Mouse (Mus musculus) heart, postnatal 0 days (tissue): ENCODE measurements at regions not wholly inside any gene's neighbourhood (a gene's known extent, or its start where the extent isn't known, plus 50 kb on each side); places are given as distances from the start of the nearest gene placed in this dataset.

Experiments used
- ATAC-seq: fragments of 200-750 bp; cut with Nextera tagmentation; 2 replicates; pipeline ENCODE4 v1.8.0; 2017; ENCODE audit warnings: low read depth, moderate number of reproducible peaks, moderate library complexity; ENCODE audit not compliant: insufficient read depth
- DNase-seq: peaks from one replicate; pipeline ENCODE4 v3.0.0-alpha.2; 2016; ENCODE audit warnings: low spot score
- H3K27ac ChIP-seq: fragments of 300-500 bp; sonication (generic); 2 replicates; pipeline ENCODE4 v1.5.1; 2014; ENCODE audit warnings: low read depth, mild to moderate bottlenecking
- H3K27me3 ChIP-seq: fragments of 300-500 bp; sonication (generic); 2 replicates; pipeline ENCODE4 v1.6.1; 2014; ENCODE audit warnings: low read length, mixed read lengths; ENCODE audit not compliant: control insufficient read depth, insufficient read depth
- H3K36me3 ChIP-seq: fragments of 300-500 bp; sonication (generic); replicated peaks from 2 replicates; pipeline ENCODE4 v1.6.1; 2014; ENCODE audit warnings: low read length, mixed read lengths; ENCODE audit not compliant: control insufficient read depth, insufficient read depth
- H3K4me1 ChIP-seq: fragments of 300-500 bp; sonication (generic); 2 replicates; pipeline ENCODE4 v1.6.1; 2014; ENCODE audit warnings: antibody characterized with exemption; ENCODE audit not compliant: control insufficient read depth, insufficient read depth
- H3K4me2 ChIP-seq: fragments of 300-500 bp; sonication (generic); 2 replicates; pipeline ENCODE4 v1.6.1; 2014; ENCODE audit warnings: low read depth, mild to moderate bottlenecking, low read length, moderate library complexity
- H3K4me3 ChIP-seq: fragments of 300-500 bp; sonication (generic); 2 replicates; pipeline ENCODE4 v1.5.1; 2014; ENCODE audit warnings: low read depth, low read length
- H3K9ac ChIP-seq: fragments of 300-500 bp; sonication (generic); replicated peaks from 2 replicates; pipeline ENCODE4 v1.6.1; 2014; ENCODE audit warnings: low read depth, low read length, mixed read lengths
- H3K9me3 ChIP-seq: fragments of 300-500 bp; sonication (generic); replicated peaks from 2 replicates; pipeline ENCODE4 v1.6.1; 2016; ENCODE audit warnings: low read length; ENCODE audit not compliant: control insufficient read depth
- CTCF ChIP-seq: IDR thresholded peaks from 2 replicates; pipeline ENCODE4 v1.5.1; 2016; ENCODE audit warnings: antibody characterized with exemption, control low read depth, low read depth
- EP300 ChIP-seq: IDR thresholded peaks from 2 replicates; pipeline ENCODE4 v1.6.1; 2016; ENCODE audit warnings: antibody characterized with exemption, low read depth
- WGBS: fragments of 180-500 bp; shearing (Covaris S2); extraction: QIAGEN DNeasy Blood & Tissue Kit; methylation state at CpG from one replicate; pipeline ENCODE4 v1.1.7; 2014; 5-methylcytosine and 5-hydroxymethylcytosine counted together

DNA sequence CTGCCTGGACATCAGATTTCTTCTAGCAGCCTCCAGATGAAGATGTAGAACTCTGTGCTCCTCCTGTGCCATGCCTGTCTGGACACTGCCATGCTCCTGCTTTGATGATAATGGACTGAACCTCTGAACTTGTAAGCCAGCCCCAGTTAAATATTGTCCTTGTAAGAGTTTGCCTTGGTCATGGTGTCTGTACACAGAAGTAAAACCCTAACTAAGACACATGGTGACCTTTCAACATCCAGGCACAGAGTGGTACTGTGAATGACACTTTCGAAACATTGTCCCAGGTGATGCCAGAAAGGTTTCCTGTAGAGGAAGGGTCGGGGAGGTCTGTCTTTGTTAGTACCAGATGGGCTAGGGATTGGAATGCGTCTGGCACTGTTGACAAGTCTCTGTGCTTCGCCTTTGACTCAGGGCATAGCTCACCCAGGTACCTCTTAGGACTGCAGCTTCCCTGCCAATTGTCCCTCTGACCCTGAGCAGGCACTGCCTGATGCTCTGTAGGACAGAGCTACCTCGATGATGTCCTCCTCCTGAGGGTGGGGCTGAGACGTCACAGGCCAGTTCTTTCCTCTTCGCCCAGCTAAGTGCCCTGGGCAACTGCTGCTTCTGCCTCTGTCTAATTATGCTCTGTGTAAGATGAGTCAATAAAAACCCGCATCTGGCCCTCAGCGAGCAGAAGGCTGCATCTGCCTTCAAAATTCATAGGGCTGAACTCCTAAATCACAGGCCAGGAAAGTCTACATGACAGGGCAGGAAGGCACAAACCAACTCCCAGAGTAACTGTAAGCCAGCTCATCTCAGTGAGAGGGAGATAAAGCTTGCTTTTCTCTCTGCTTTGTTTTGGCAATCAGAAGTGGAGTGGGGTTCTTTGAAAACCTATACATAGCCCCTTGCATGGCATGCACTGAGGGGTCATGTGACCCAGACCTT is 254.0 kb downstream of the Cdh26 start:
- TF ChIP-seq CTCF, result no peak
- no peak for TF ChIP-seq EP300
- no peak overlapping the region for H3K4me2 ChIP-seq
- H3K9me3 ChIP-seq, result no peaks in the 10 kb centered on the region
- H3K9ac ChIP-seq, result no peak overlapping the region
- ATAC-seq, result no peak; the same call in 1 of the 2 replicates
- no peak overlapping the region for H3K4me3 ChIP-seq
- no peak for DNase-seq
- no peaks in the 10 kb centered on the region for H3K4me1 ChIP-seq
- no peaks in the 10 kb centered on the region for H3K36me3 ChIP-seq
- no peak overlapping the region for H3K27ac ChIP-seq
- no peaks in the 10 kb centered on the region for H3K27me3 ChIP-seq
- 53% methylated on average over 9 of the region's 9 CpGs for WGBS

DNA sequence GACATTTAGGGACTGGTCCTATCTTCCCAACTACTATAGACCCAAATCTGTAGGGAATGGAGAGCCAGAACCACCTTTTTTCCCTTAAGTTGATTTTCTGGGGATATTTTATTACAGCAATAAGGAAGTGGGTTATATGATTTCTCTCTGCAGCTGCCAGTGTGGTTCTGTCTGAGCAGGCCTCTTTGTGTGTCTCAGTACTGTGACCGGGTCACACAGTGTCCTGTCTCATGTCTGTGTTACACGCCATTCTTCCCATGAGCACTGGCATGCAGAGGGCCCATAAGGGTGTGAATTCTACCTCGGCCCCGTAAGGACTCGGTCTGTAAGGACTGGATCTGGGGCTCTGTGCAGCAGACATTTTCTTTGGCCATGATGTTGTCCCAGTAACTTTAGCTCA is 254.9 kb downstream of the Cdh26 start:
- Histone ChIP-seq H3K4me2 (no peak overlapping the region), H3K9ac (no peak overlapping the region), H3K9me3 (no peaks in the 10 kb centered on the region), H3K27ac (no peak overlapping the region), H3K4me3 (no peak overlapping the region), H3K27me3 (no peaks in the 10 kb centered on the region), H3K4me1 (no peaks in the 10 kb centered on the region), H3K36me3 (no peaks in the 10 kb centered on the region)
- DNase-seq (no peak), ATAC-seq (no peak)
- WGBS, result 89% methylated on average over 5 of the region's 5 CpGs
- TF ChIP-seq EP300, result no peak
- TF ChIP-seq CTCF, result no peak

DNA sequence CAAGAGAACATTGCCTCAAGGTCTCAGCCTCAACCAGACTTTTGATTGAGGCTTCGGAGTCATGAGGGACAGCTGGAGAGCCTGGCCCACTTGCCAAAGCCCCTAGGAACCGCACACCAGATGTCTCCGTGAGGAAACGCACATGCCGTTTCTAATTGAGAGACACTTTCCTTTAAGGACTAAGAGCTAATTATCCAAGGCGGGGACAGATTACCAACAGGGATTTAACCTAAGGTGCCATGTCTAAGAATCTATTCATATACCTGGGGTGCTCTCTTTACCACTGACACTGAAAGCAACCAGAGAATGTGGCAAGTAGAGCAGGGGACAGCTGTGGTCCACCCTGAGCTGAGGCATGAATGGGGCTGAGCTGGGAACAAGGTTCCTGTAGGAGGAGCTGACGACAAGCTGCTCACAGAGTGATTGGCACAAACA is 255.9 kb downstream of the Cdh26 start:
- WGBS, result 68% methylated on average over 7 of the region's 7 CpGs
- ATAC-seq (no peak), DNase-seq (no peak)
- H3K27ac ChIP-seq, result no peak overlapping the region
- H3K9me3 ChIP-seq, result no peaks in the 10 kb centered on the region
- H3K9ac ChIP-seq, result no peak overlapping the region
- H3K4me2 ChIP-seq, result no peak overlapping the region
- no peaks in the 10 kb centered on the region for H3K4me1 ChIP-seq
- no peaks in the 10 kb centered on the region for H3K36me3 ChIP-seq
- H3K4me3 ChIP-seq, result no peak overlapping the region
- TF ChIP-seq EP300 (no peak), CTCF (no peak)
- no peaks in the 10 kb centered on the region for H3K27me3 ChIP-seq

DNA sequence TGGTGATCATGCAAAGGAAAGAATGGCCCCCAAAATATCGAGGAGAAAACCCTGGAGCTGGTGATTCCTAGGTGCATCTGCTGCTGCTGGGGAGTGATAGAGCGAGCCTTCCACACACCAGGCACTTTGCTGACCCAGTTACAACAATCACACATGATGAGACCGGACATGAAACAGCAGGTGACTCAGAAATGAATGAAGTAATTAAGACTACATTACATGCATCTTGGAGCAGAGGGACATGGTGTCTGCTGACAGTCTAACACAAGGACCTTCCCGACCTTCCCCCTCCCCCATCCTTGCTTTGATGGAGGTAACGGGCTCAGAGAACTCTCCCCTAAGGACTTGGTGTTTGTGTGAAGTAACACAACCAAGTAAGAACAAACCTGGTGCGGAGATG is 258.3 kb downstream of the Cdh26 start:
- Histone ChIP-seq H3K4me1 (no peaks in the 10 kb centered on the region), H3K9ac (no peak overlapping the region), H3K4me2 (no peak overlapping the region), H3K4me3 (no peak overlapping the region), H3K36me3 (no peaks in the 10 kb centered on the region), H3K9me3 (no peaks in the 10 kb centered on the region), H3K27ac (no peak overlapping the region), H3K27me3 (no peaks in the 10 kb centered on the region)
- no peak for ATAC-seq
- DNase-seq, result no peak
- TF ChIP-seq EP300, result no peak
- TF ChIP-seq CTCF, result no peak
- 74% methylated on average over 6 of the region's 6 CpGs for WGBS

DNA sequence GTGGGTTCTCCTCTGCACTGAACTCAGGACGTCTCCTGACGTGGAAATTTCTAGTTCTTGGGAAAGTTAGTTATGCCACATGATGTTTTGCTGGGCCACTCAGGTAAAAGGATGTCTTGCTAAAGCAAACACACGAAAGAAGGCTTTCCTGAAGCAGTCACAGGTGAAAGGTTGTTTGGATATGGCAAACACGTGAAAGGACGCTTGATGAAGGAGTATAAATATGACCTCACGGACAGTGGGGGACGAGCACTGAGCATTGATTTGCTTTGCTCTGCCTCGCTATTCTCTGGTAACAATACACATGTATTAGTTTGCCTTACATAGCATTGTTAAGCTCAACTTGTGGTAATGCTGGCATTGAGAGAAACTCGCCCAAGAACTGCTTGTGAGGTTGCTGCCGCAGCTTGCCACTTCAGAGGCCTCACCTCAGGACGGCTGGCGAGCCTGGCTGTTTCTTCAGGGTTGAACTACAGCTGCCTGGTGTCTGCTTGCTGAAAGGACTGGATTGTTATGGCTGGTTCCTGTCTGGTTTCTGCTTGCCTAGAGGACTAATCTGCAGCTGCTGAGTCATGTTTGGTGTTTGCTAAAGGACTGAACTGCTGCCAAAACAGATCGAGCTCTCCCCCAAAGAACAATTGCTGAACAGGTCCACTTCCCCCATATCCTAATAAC is 261.0 kb downstream of the Cdh26 start:
- H3K9me3 ChIP-seq, result no peaks in the 10 kb centered on the region
- no peak for DNase-seq

More for the DNA sequence above, 261.0 kb downstream of the Cdh26 start:
- Histone ChIP-seq H3K4me2 (no peak overlapping the region), H3K4me3 (no peak overlapping the region), H3K4me1 (no peaks in the 10 kb centered on the region), H3K36me3 (no peaks in the 10 kb centered on the region), H3K9ac (no peak overlapping the region), H3K27ac (no peak overlapping the region), H3K27me3 (no peaks in the 10 kb centered on the region)
- ATAC-seq, result no peak
- WGBS, result 61% methylated on average over 13 of the region's 13 CpGs
- no peak for TF ChIP-seq CTCF
